Mouse (Mus musculus) embryonic facial prominence, embryonic 11.5 days (tissue): ENCODE measurements around the gene Uevld. TPM values are rescaled to one million over a fixed set of nuclear protein-coding genes. Genes with fewer than 3 reads are reported as not detected.

ENCODE experiments used
- ATAC-seq: fragments of 200-750 bp; cut with Nextera tagmentation; replicated peaks from 2 replicates; pipeline ENCODE4 v1.8.0; 2017; ENCODE audit warnings: low read depth; ENCODE audit not compliant: insufficient number of reproducible peaks, low FRiP score, low TSS enrichment
- DNase-seq: peaks from one replicate; pipeline ENCODE4 v3.0.0-alpha.2; 2015; ENCODE audit warnings: low spot score
- H3K27ac ChIP-seq: fragments of 300-500 bp; sonication (generic); replicated peaks from 2 replicates; pipeline ENCODE4 v1.5.1; 2014; ENCODE audit warnings: mild to moderate bottlenecking, low read depth, low read length, control low read depth
- H3K27me3 ChIP-seq: fragments of 300-500 bp; sonication (generic); 2 replicates; pipeline ENCODE4 v1.6.1; 2014; ENCODE audit warnings: mild to moderate bottlenecking, low read length, moderate library complexity, mixed read lengths; ENCODE audit not compliant: control insufficient read depth, insufficient read depth
- H3K36me3 ChIP-seq: fragments of 300-500 bp; sonication (generic); replicated peaks from 2 replicates; pipeline ENCODE4 v1.6.1; 2014; ENCODE audit warnings: low read depth, mild to moderate bottlenecking, low read length, moderate library complexity, mixed read lengths; ENCODE audit not compliant: control insufficient read depth, insufficient read depth
- H3K4me1 ChIP-seq: fragments of 300-500 bp; sonication (generic); 2 replicates; pipeline ENCODE4 v1.6.1; 2014; ENCODE audit warnings: low read length, mixed read lengths; ENCODE audit not compliant: control insufficient read depth, insufficient read depth
- H3K4me2 ChIP-seq: fragments of 300-500 bp; sonication (generic); 2 replicates; pipeline ENCODE4 v1.6.1; 2014; ENCODE audit warnings: low read depth, mild to moderate bottlenecking, control low read depth, low read length, moderate library complexity
- H3K4me3 ChIP-seq: fragments of 300-500 bp; sonication (generic); 2 replicates; pipeline ENCODE4 v1.5.1; 2014; ENCODE audit warnings: low read depth, low read length, control low read depth
- H3K9ac ChIP-seq: fragments of 300-500 bp; sonication (generic); replicated peaks from 2 replicates; pipeline ENCODE4 v1.6.1; 2014; ENCODE audit warnings: mild to moderate bottlenecking, control low read depth, low read length
- H3K9me3 ChIP-seq: fragments of 300-500 bp; sonication (generic); replicated peaks from 2 replicates; pipeline ENCODE4 v1.6.1; 2016; ENCODE audit warnings: mild to moderate bottlenecking, low read length, inconsistent platforms, mixed read lengths; ENCODE audit not compliant: control insufficient read depth
- WGBS: fragments of 180-500 bp; shearing (Covaris S2); extraction: QIAGEN DNeasy Blood & Tissue Kit; methylation state at CpG from one replicate; pipeline ENCODE4 v1.1.7; 2014; 5-methylcytosine and 5-hydroxymethylcytosine counted together
- polyA plus RNA-seq: library from polyadenylated mRNA; unstranded; fragments of >200 nt; fragmentation: Nextera tagmentation; extraction: Ambion mirVana; gene quantifications from 2 replicates; pipeline ENCODE4 v1.2.1, GENCODE M21; 2014

The Uevld gene
- polyA plus RNA-seq, 1 experiment from 2014 or later = 14.8 TPM

GRCm38 (mm10) chr7:46962132-46962531, 3.8 kb upstream of the Uevld start:
- Histone ChIP-seq H3K4me2 (no peak overlapping the region), H3K4me3 (no peak overlapping the region), H3K27me3 (no peaks in the 10 kb centered on the region), H3K9ac (no peak overlapping the region), H3K4me1 (no peaks in the 10 kb centered on the region), H3K27ac (no peak overlapping the region), H3K36me3 (no peaks in the 10 kb centered on the region), H3K9me3 (no peaks in the 10 kb centered on the region)
- DNase-seq (no peak), ATAC-seq (no peak)

- H3K4me1 ChIP-seq = no peaks in the 10 kb centered on the region
- DNase-seq = no peak
- no peak overlapping the region for H3K4me3 ChIP-seq
- H3K27me3 ChIP-seq = no peaks in the 10 kb centered on the region
- no peak overlapping the region for H3K9ac ChIP-seq
- no peaks in the 10 kb centered on the region for H3K36me3 ChIP-seq
- H3K27ac ChIP-seq = no peak overlapping the region
- 74% methylated on average over 3 of the region's 3 CpGs for WGBS
- H3K4me2 ChIP-seq = no peak overlapping the region
- no peak for ATAC-seq
- no peaks in the 10 kb centered on the region for H3K9me3 ChIP-seq
Measured at GRCm38 (mm10) chr7:46960991-46961390, 2.7 kb upstream of the Uevld start.

GRCm38 (mm10) chr7:46958853-46959252, 526 bp upstream of the Uevld start:
- ATAC-seq (no peak; the same call in 1 of the 2 replicates), DNase-seq (no peak)
- peak overlapping the region; percentile 82 for H3K4me2 ChIP-seq
- no peaks in the 10 kb centered on the region for H3K36me3 ChIP-seq
- 22% methylated on average over 9 of the region's 9 CpGs for WGBS
- H3K4me3 ChIP-seq = peak overlapping the region; percentile 75
- no peaks in the 10 kb centered on the region for H3K9me3 ChIP-seq
- H3K9ac ChIP-seq = peak overlapping the region; percentile 79
- H3K4me1 ChIP-seq = no peaks in the 10 kb centered on the region
- no peak overlapping the region for H3K27ac ChIP-seq
- H3K27me3 ChIP-seq = no peaks in the 10 kb centered on the region

GRCm38 (mm10) chr7:46935847-46936246, 22.5 kb downstream of the Uevld start:
- 67% methylated on average over 4 of the region's 4 CpGs for WGBS
- no peak for ATAC-seq
- no peaks in the 10 kb centered on the region for H3K9me3 ChIP-seq
- no peaks in the 10 kb centered on the region for H3K27me3 ChIP-seq
- peaks cover 4% of the 10 kb centered on the region for H3K36me3 ChIP-seq
- H3K4me3 ChIP-seq = no peak overlapping the region
- no peak overlapping the region for H3K9ac ChIP-seq
- peak; percentile 50 for DNase-seq
- H3K27ac ChIP-seq = no peak overlapping the region
- H3K4me2 ChIP-seq = no peak overlapping the region
- no peaks in the 10 kb centered on the region for H3K4me1 ChIP-seq

- H3K27me3 ChIP-seq = no peaks in the 10 kb centered on the region
- DNase-seq (no peak), ATAC-seq (no peak)
- 88% methylated on average over 8 of the region's 8 CpGs for WGBS
- H3K4me1 ChIP-seq = no peaks in the 10 kb centered on the region
- H3K9me3 ChIP-seq = no peaks in the 10 kb centered on the region
- no peak overlapping the region for H3K27ac ChIP-seq
- H3K4me3 ChIP-seq = no peak overlapping the region
- H3K36me3 ChIP-seq = peaks cover 7% of the 10 kb centered on the region
- H3K9ac ChIP-seq = no peak overlapping the region
- H3K4me2 ChIP-seq = no peak overlapping the region
Measured at GRCm38 (mm10) chr7:46934788-46935187, 23.5 kb downstream of the Uevld start.

- Histone ChIP-seq H3K9me3 (no peaks in the 10 kb centered on the region), H3K27me3 (no peaks in the 10 kb centered on the region), H3K4me1 (no peaks in the 10 kb centered on the region), H3K36me3 (peaks cover 7% of the 10 kb centered on the region), H3K27ac (no peak overlapping the region), H3K4me3 (no peak overlapping the region), H3K4me2 (no peak overlapping the region), H3K9ac (no peak overlapping the region)
- ATAC-seq = no peak
- WGBS = 98% methylated on average over 3 of the region's 3 CpGs
- DNase-seq = no peak
Measured at GRCm38 (mm10) chr7:46931370-46931769, 27.0 kb downstream of the Uevld start.

- WGBS = 94% methylated on average over 5 of the region's 5 CpGs
Measured at GRCm38 (mm10) chr7:46928291-46928690, 30.0 kb downstream of the Uevld start.

GRCm38 (mm10) chr7:46922075-46922474, 36.3 kb downstream of the Uevld start:
- Histone ChIP-seq H3K9ac (no peak overlapping the region), H3K36me3 (no peaks in the 10 kb centered on the region), H3K9me3 (no peaks in the 10 kb centered on the region), H3K4me2 (no peak overlapping the region), H3K4me3 (no peak overlapping the region), H3K27ac (no peak overlapping the region), H3K27me3 (no peaks in the 10 kb centered on the region), H3K4me1 (no peaks in the 10 kb centered on the region; the same call in 1 of the 2 replicates)
- WGBS = 84% methylated on average over 4 of the region's 4 CpGs
- DNase-seq (no peak), ATAC-seq (no peak)

More at GRCm38 (mm10) chr7:46928291-46928690, 30.0 kb downstream of the Uevld start:
- peaks cover 3% of the 10 kb centered on the region for H3K36me3 ChIP-seq
- no peak for ATAC-seq
- DNase-seq = no peak
- H3K4me1 ChIP-seq = no peaks in the 10 kb centered on the region
- H3K27ac ChIP-seq = no peak overlapping the region
- no peak overlapping the region for H3K9ac ChIP-seq
- H3K4me3 ChIP-seq = no peak overlapping the region
- H3K4me2 ChIP-seq = no peak overlapping the region
- H3K9me3 ChIP-seq = no peaks in the 10 kb centered on the region
- H3K27me3 ChIP-seq = no peaks in the 10 kb centered on the region
